Mouse (Mus musculus): ENCODE measurements around the gene Psd. TPM values are rescaled to one million over a fixed set of nuclear protein-coding genes. Genes with fewer than 3 reads are reported as not detected.

Gene Psd
- polyA plus RNA-seq, 1 experiment from 2014 or later: 89.8 TPM

GRCm38 (mm10) chr19:46286047-46286446 is 40.9 kb downstream of the Psd start:
- Histone ChIP-seq H3K27ac (ENCODE audit: low read length) (no peak overlapping the region), H3K36me3 (ENCODE audit: control insufficient read depth, insufficient read depth) (peaks cover 30% of the 10 kb centered on the region), H3K4me1 (replicated peaks; ENCODE audit: control insufficient read depth, insufficient read depth, low read length) (no peaks in the 10 kb centered on the region), H3K4me3 (replicated peaks; ENCODE audit: low read length) (no peak overlapping the region), H3K9me3 (ENCODE audit: control insufficient read depth, low read length) (no peaks in the 10 kb centered on the region), H3K9ac (replicated peaks; ENCODE audit: low read depth, low read length) (no peak overlapping the region), H3K4me2 (ENCODE audit: low read length) (no peak overlapping the region), H3K27me3 (replicated peaks; ENCODE audit: control insufficient read depth, insufficient read depth, low read length) (no peaks in the 10 kb centered on the region)
- ATAC-seq: no peak
- WGBS: 81% methylated on average over 6 of the region's 6 CpGs

DNA sequence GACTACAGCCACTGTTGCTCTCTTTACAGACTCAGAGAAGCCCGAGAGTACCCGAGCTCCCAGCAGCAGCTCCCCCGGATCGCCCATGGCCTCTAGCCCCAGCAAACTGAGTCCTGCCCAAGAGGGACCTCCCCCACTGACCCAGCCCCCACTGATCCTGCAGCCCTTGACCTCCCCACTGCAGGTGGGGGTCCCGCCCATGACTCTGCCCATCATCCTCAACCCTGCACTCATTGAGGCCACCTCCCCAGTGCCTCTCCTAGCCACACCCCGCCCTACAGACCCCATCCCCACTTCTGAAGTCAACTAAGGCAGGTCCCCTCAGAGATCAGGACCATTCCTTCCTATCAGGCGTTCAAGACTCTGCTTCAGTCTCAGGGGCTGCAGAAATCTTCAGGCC is 41.3 kb downstream of the Psd start:
- Histone ChIP-seq H3K36me3 (ENCODE audit: control insufficient read depth, insufficient read depth) (peaks cover 32% of the 10 kb centered on the region), H3K9me3 (ENCODE audit: control insufficient read depth, low read length) (no peaks in the 10 kb centered on the region), H3K27me3 (replicated peaks; ENCODE audit: control insufficient read depth, insufficient read depth, low read length) (no peaks in the 10 kb centered on the region), H3K9ac (replicated peaks; ENCODE audit: low read depth, low read length) (no peak overlapping the region), H3K27ac (ENCODE audit: low read length) (no peak overlapping the region), H3K4me1 (replicated peaks; ENCODE audit: control insufficient read depth, insufficient read depth, low read length) (no peaks in the 10 kb centered on the region), H3K4me3 (replicated peaks; ENCODE audit: low read length) (no peak overlapping the region), H3K4me2 (ENCODE audit: low read length) (no peak overlapping the region)
- ATAC-seq: no peak
- WGBS: 81% methylated on average over 7 of the region's 7 CpGs

DNA sequence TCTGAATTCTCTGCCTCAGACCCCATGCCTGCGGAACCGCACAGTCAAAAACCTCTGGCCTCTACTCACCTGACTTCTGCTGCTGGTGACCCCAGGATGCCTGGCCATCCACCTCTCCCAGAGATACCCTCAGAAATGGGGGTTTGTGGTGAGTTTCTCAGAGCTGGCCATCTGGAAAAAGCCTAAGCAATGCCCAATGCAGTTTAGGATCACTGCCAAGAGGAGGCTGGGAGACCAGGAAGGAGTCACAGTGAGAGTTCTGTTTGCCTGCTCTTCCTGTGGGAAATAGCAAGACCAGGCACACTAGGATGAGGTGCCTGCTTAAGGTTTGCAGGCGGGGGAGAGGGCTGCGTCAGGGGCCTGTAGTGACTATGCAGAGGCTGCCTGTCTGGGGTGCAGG is 42.3 kb downstream of the Psd start:
- Histone ChIP-seq H3K36me3 (ENCODE audit: control insufficient read depth, insufficient read depth) (peaks cover 35% of the 10 kb centered on the region), H3K27ac (ENCODE audit: low read length) (no peak overlapping the region)
- 93% methylated on average over 4 of the region's 4 CpGs for WGBS

GRCm38 (mm10) chr19:46282081-46282849 is 44.7 kb downstream of the Psd start:
- H3K4me2 ChIP-seq (ENCODE audit: low read length): no peak overlapping the region
- no peaks in the 10 kb centered on the region for H3K27me3 ChIP-seq (replicated peaks; ENCODE audit: control insufficient read depth, insufficient read depth, low read length)
- H3K36me3 ChIP-seq (ENCODE audit: control insufficient read depth, insufficient read depth): peaks cover 38% of the 10 kb centered on the region
- H3K9me3 ChIP-seq (ENCODE audit: control insufficient read depth, low read length): no peaks in the 10 kb centered on the region
- ATAC-seq: no peak
- no peak overlapping the region for H3K9ac ChIP-seq (replicated peaks; ENCODE audit: low read depth, low read length)
- H3K4me3 ChIP-seq (replicated peaks; ENCODE audit: low read length): no peak overlapping the region
- no peak overlapping the region for H3K27ac ChIP-seq (ENCODE audit: low read length)
- no peaks in the 10 kb centered on the region for H3K4me1 ChIP-seq (replicated peaks; ENCODE audit: control insufficient read depth, insufficient read depth, low read length)
- 94% methylated on average over 11 of the region's 11 CpGs for WGBS

More for the DNA sequence above, 42.3 kb downstream of the Psd start:
- H3K4me3 ChIP-seq (replicated peaks; ENCODE audit: low read length): no peak overlapping the region
- no peak for ATAC-seq
- H3K4me2 ChIP-seq (ENCODE audit: low read length): no peak overlapping the region
- H3K27me3 ChIP-seq (replicated peaks; ENCODE audit: control insufficient read depth, insufficient read depth, low read length): no peaks in the 10 kb centered on the region
- no peaks in the 10 kb centered on the region for H3K4me1 ChIP-seq (replicated peaks; ENCODE audit: control insufficient read depth, insufficient read depth, low read length)
- no peaks in the 10 kb centered on the region for H3K9me3 ChIP-seq (ENCODE audit: control insufficient read depth, low read length)
- no peak overlapping the region for H3K9ac ChIP-seq (replicated peaks; ENCODE audit: low read depth, low read length)

GRCm38 (mm10) chr19:46275307-46275706 is 51.6 kb downstream of the Psd start:
- H3K27ac ChIP-seq (ENCODE audit: low read length): no peak overlapping the region
- no peaks in the 10 kb centered on the region for H3K4me1 ChIP-seq (replicated peaks; ENCODE audit: control insufficient read depth, insufficient read depth, low read length)
- H3K9ac ChIP-seq (replicated peaks; ENCODE audit: low read depth, low read length): no peak overlapping the region
- no peak for ATAC-seq
- no peaks in the 10 kb centered on the region for H3K27me3 ChIP-seq (replicated peaks; ENCODE audit: control insufficient read depth, insufficient read depth, low read length)
- no peak overlapping the region for H3K4me3 ChIP-seq (replicated peaks; ENCODE audit: low read length)
- H3K36me3 ChIP-seq (ENCODE audit: control insufficient read depth, insufficient read depth): peaks cover 42% of the 10 kb centered on the region
- H3K9me3 ChIP-seq (ENCODE audit: control insufficient read depth, low read length): no peaks in the 10 kb centered on the region
- H3K4me2 ChIP-seq (ENCODE audit: low read length): no peak overlapping the region

DNA sequence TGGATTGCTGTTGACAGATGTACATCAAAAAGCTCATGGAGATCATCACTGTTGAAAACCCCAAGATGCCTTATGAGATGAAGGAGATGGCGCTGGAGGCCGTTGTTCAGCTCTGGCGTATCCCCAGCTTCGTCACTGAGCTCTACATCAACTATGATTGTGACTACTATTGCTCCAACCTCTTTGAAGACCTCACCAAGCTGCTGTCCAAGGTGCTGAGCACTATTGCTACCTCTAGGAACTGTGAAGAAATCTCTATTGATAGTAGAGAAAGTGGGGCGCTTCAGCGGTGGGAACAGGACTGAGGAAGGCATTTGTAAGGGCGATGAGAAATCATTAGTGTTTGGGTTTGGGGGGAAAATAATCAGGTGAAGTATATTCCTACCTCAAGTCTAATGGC is 62.2 kb downstream of the Psd start:
- WGBS: 89% methylated on average over 7 of the region's 7 CpGs
- H3K27me3 ChIP-seq (replicated peaks; ENCODE audit: control insufficient read depth, insufficient read depth, low read length): no peaks in the 10 kb centered on the region
- no peak for ATAC-seq
- H3K9me3 ChIP-seq (ENCODE audit: control insufficient read depth, low read length): no peaks in the 10 kb centered on the region
- H3K4me1 ChIP-seq (replicated peaks; ENCODE audit: control insufficient read depth, insufficient read depth, low read length): no peaks in the 10 kb centered on the region
- no peak overlapping the region for H3K4me3 ChIP-seq (replicated peaks; ENCODE audit: low read length)
- H3K36me3 ChIP-seq (ENCODE audit: control insufficient read depth, insufficient read depth): peaks cover 47% of the 10 kb centered on the region
- H3K27ac ChIP-seq (ENCODE audit: low read length): no peak overlapping the region
- H3K9ac ChIP-seq (replicated peaks; ENCODE audit: low read depth, low read length): no peak overlapping the region
- no peak overlapping the region for H3K4me2 ChIP-seq (ENCODE audit: low read length)

MicroRNAs within 50 kb of the gene (microRNA counts, 519-probe panel; counts per million panel counts)
- 2,284 counts per million, percentile 51 among the panel's probes with 10 or more counts for microRNA mmu-miR-146b

Small RNA genes lying within 50 kb of the gene (microRNA-seq; reads per million reads assigned to microRNA genes)
- 1.0 reads per million for gene Mir146b

Other genes starting within 250 kb of the Psd start
- not detected in 2 replicates for gene Elovl3, start 195.3 kb downstream of the Psd start, polyA plus RNA-seq (2015; fragmentation: Nextera tagmentation; extraction: Ambion mirVana)
- gene Pitx3, start 178.8 kb downstream of the Psd start, polyA plus RNA-seq (2015; fragmentation: Nextera tagmentation; extraction: Ambion mirVana): 0.24 TPM in 1 of 2 replicates, not detected in the other
- gene Gbf1, start 174.6 kb downstream of the Psd start, polyA plus RNA-seq (2015; fragmentation: Nextera tagmentation; extraction: Ambion mirVana): 64.2 and 65.1 TPM in 2 replicates
- 1.8 and 1.9 TPM in 2 replicates for gene Nfkb2, start 22.8 kb downstream of the Psd start, polyA plus RNA-seq (2015; fragmentation: Nextera tagmentation; extraction: Ambion mirVana)
- gene Fbxl15, start 1.0 kb upstream of the Psd start, polyA plus RNA-seq (2015; fragmentation: Nextera tagmentation; extraction: Ambion mirVana): 40.1 and 44.2 TPM in 2 replicates
- 375 and 392 TPM in 2 replicates for gene Cuedc2, start 11.5 kb upstream of the Psd start, polyA plus RNA-seq (2015; fragmentation: Nextera tagmentation; extraction: Ambion mirVana)
- 12.2 and 12.3 TPM in 2 replicates for gene Mfsd13a, start 14.0 kb upstream of the Psd start, polyA plus RNA-seq (2015; fragmentation: Nextera tagmentation; extraction: Ambion mirVana)
- gene 2310034G01Rik, start 23.1 kb upstream of the Psd start, polyA plus RNA-seq (2015; fragmentation: Nextera tagmentation; extraction: Ambion mirVana): 2.1 and 3.0 TPM in 2 replicates
- gene Actr1a, start 68.6 kb upstream of the Psd start, polyA plus RNA-seq (2015; fragmentation: Nextera tagmentation; extraction: Ambion mirVana): 400 and 401 TPM in 2 replicates
- 26.4 and 32.3 TPM in 2 replicates for gene Sufu, start 69.7 kb upstream of the Psd start, polyA plus RNA-seq (2015; fragmentation: Nextera tagmentation; extraction: Ambion mirVana)
- gene Trim8, start 174.5 kb upstream of the Psd start, polyA plus RNA-seq (2015; fragmentation: Nextera tagmentation; extraction: Ambion mirVana): 24.5 and 27.7 TPM in 2 replicates
- 226 and 246 TPM in 2 replicates for gene Arl3, start 246.0 kb upstream of the Psd start, polyA plus RNA-seq (2015; fragmentation: Nextera tagmentation; extraction: Ambion mirVana)
- gene Sfxn2, start 246.2 kb upstream of the Psd start, polyA plus RNA-seq (2015; fragmentation: Nextera tagmentation; extraction: Ambion mirVana): 14.3 and 14.8 TPM in 2 replicates